Mouse (Mus musculus): ENCODE measurements around the gene Sarm1. TPM values are rescaled to one million over a fixed set of nuclear protein-coding genes. Genes with fewer than 3 reads are reported as not detected.

The Sarm1 gene
- total and polyA plus RNA-seq, 2 experiments from 2014 or later = 32.7 to 85.9 TPM

GRCm38 (mm10) chr11:78523241-78523955 lies 25.8 kb upstream of the Sarm1 start:
- Histone ChIP-seq H3K9me3 (ENCODE audit: low read length) (no peaks in the 10 kb centered on the region), H3K4me1 (ENCODE audit: insufficient read depth, low read length) (peaks cover 6% of the 10 kb centered on the region; the same call in 1 of the 2 replicates), H3K27me3 (ENCODE audit: insufficient read depth, low read length) (no peaks in the 10 kb centered on the region), H3K4me2 (ENCODE audit: low read depth, low read length) (no peak overlapping the region), H3K36me3 (ENCODE audit: insufficient read depth, low read length) (peaks cover 76% of the 10 kb centered on the region), H3K27ac (peak overlapping the region; percentile 45; the same call in 1 of the 2 replicates), H3K4me3 (ENCODE audit: low read length) (no peak overlapping the region), H3K9ac (replicated peaks; ENCODE audit: low read length) (no peak overlapping the region)
- no peak for TF ChIP-seq CTCF (IDR thresholded peaks at IDR 0.05; ENCODE audit: low read depth)
- ATAC-seq (peak; percentile 13; the same call in 1 of the 2 replicates), DNase-seq (ENCODE audit: low spot score) (peak; percentile 39)
- 46% methylated on average over 9 of the region's 9 CpGs for WGBS

DNA sequence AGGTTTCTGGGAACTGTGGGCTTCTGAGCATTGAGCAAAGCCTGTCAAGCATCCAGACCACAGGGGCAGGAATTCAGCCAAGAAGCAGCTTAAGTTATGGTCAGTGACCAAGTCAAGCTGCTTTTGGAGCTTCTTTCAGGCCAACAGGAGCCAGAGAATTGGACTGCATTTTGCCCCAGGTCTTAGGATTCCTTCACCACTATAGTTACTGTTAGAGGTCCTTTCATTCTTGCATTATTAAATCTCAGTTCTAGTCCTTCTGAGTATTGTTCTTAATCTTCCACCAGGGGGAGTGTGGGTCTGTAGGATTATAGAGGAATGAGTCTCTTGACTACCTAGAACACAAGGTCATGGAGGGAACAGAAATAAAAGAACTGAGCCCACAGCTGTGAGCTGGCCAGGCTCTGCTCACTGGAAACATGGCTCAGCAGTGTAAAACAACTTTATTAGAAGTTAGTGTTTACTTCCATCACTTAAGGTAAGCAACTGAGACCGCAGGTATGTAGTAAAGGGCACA lies 25.0 kb upstream of the Sarm1 start:
- DNase-seq (ENCODE audit: low spot score) = peak; percentile 25
- Histone ChIP-seq H3K9me3 (ENCODE audit: low read length) (no peaks in the 10 kb centered on the region), H3K9ac (replicated peaks; ENCODE audit: low read length) (no peak overlapping the region), H3K4me1 (ENCODE audit: insufficient read depth, low read length) (peaks cover 6% of the 10 kb centered on the region; the same call in 1 of the 2 replicates), H3K4me2 (ENCODE audit: low read depth, low read length) (no peak overlapping the region), H3K4me3 (ENCODE audit: low read length) (no peak overlapping the region), H3K36me3 (ENCODE audit: insufficient read depth, low read length) (peaks cover 77% of the 10 kb centered on the region), H3K27ac (peak overlapping the region; percentile 45), H3K27me3 (ENCODE audit: insufficient read depth, low read length) (no peaks in the 10 kb centered on the region)
- no peak for ATAC-seq
- peak; percentile 59 for TF ChIP-seq CTCF (IDR thresholded peaks at IDR 0.05; ENCODE audit: low read depth)
- WGBS = 91% methylated on average over 1 of the region's 1 CpGs

- no peak overlapping the region for H3K9ac ChIP-seq (replicated peaks; ENCODE audit: low read length)
- WGBS = 74% methylated on average over 3 of the region's 3 CpGs
- DNase-seq (ENCODE audit: low spot score) = no peak
- no peak for ATAC-seq
- peaks cover 6% of the 10 kb centered on the region; the same call in 1 of the 2 replicates for H3K4me1 ChIP-seq (ENCODE audit: insufficient read depth, low read length)
- no peaks in the 10 kb centered on the region for H3K9me3 ChIP-seq (ENCODE audit: low read length)
- peak overlapping the region; percentile 45; the same call in 1 of the 2 replicates for H3K27ac ChIP-seq
- H3K27me3 ChIP-seq (ENCODE audit: insufficient read depth, low read length) = no peaks in the 10 kb centered on the region
- peaks cover 72% of the 10 kb centered on the region for H3K36me3 ChIP-seq (ENCODE audit: insufficient read depth, low read length)
- no peak overlapping the region for H3K4me3 ChIP-seq (ENCODE audit: low read length)
- H3K4me2 ChIP-seq (ENCODE audit: low read depth, low read length) = no peak overlapping the region
- TF ChIP-seq CTCF (IDR thresholded peaks at IDR 0.05; ENCODE audit: low read depth) = no peak
Observed at GRCm38 (mm10) chr11:78521880-78522279, 24.3 kb upstream of the Sarm1 start.

- H3K36me3 ChIP-seq (ENCODE audit: insufficient read depth, low read length) = peaks cover 67% of the 10 kb centered on the region
- no peaks in the 10 kb centered on the region for H3K4me1 ChIP-seq (ENCODE audit: insufficient read depth, low read length)
- H3K4me3 ChIP-seq (ENCODE audit: low read length) = no peak overlapping the region
- WGBS = 79% methylated on average over 10 of the region's 10 CpGs
- ATAC-seq (no peak), DNase-seq (ENCODE audit: low spot score) (no peak)
- no peaks in the 10 kb centered on the region for H3K27me3 ChIP-seq (ENCODE audit: insufficient read depth, low read length)
- no peak overlapping the region for H3K27ac ChIP-seq
- H3K9ac ChIP-seq (replicated peaks; ENCODE audit: low read length) = no peak overlapping the region
- TF ChIP-seq CTCF (IDR thresholded peaks at IDR 0.05; ENCODE audit: low read depth) = no peak
- no peak overlapping the region for H3K4me2 ChIP-seq (ENCODE audit: low read depth, low read length)
- H3K9me3 ChIP-seq (ENCODE audit: low read length) = no peaks in the 10 kb centered on the region
Observed at GRCm38 (mm10) chr11:78518931-78519330, 21.4 kb upstream of the Sarm1 start.

GRCm38 (mm10) chr11:78515549-78516325 lies 18.2 kb upstream of the Sarm1 start:
- peaks cover 13% of the 10 kb centered on the region; the same call in 1 of the 2 replicates for H3K4me1 ChIP-seq (ENCODE audit: insufficient read depth, low read length)
- no peaks in the 10 kb centered on the region for H3K9me3 ChIP-seq (ENCODE audit: low read length)
- peaks cover 37% of the 10 kb centered on the region for H3K36me3 ChIP-seq (ENCODE audit: insufficient read depth, low read length)
- 60% methylated on average over 2 of the region's 2 CpGs for WGBS
- ATAC-seq (no peak), DNase-seq (ENCODE audit: low spot score) (peak; percentile 22)
- no peaks in the 10 kb centered on the region for H3K27me3 ChIP-seq (ENCODE audit: insufficient read depth, low read length)
- H3K4me3 ChIP-seq (ENCODE audit: low read length) = no peak overlapping the region
- no peak overlapping the region for H3K9ac ChIP-seq (replicated peaks; ENCODE audit: low read length)
- no peak overlapping the region for H3K4me2 ChIP-seq (ENCODE audit: low read depth, low read length)
- H3K27ac ChIP-seq = no peak overlapping the region
- TF ChIP-seq CTCF (IDR thresholded peaks at IDR 0.05; ENCODE audit: low read depth) = peak; percentile 51

DNA sequence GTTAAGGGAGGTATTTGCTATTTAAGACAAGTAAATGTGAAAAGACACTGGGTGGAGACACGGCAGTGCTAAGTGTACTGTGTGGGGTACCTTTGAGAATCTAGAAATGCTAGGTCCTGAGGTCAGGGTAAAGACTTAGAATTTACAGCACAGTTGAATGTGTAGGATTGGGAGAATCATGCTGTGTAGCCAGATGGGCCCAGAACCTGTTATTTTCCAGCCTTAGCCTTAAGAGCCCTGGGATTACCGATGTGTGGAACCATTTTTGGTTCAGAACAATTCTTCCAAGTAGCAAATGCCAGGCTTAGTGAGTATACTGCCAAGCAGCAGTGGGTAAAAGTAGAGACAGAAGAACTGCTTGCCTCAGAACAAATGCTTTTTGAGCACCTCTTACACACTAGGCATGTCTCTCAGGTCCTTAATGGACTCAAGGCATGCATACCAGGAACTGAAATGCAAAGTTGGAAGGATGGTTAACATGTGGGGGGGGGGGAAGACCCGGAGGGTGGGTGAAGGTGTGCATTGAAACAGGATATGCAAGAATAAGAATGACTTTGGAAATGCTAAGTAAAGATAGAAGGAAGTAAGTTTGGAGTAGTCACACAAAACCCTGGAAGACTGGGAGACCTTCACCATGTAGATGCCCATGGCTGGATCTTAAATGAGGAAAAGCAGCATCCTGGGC lies 15.7 kb upstream of the Sarm1 start:
- peak overlapping the region; percentile 87 for H3K9ac ChIP-seq (replicated peaks; ENCODE audit: low read length)
- H3K27me3 ChIP-seq (ENCODE audit: insufficient read depth, low read length) = no peaks in the 10 kb centered on the region
- peaks cover 13% of the 10 kb centered on the region; the same call in 1 of the 2 replicates for H3K4me1 ChIP-seq (ENCODE audit: insufficient read depth, low read length)
- DNase-seq (ENCODE audit: low spot score) (no peak), ATAC-seq (no peak)
- peaks cover 27% of the 10 kb centered on the region for H3K36me3 ChIP-seq (ENCODE audit: insufficient read depth, low read length)
- WGBS = 76% methylated on average over 3 of the region's 3 CpGs
- H3K9me3 ChIP-seq (ENCODE audit: low read length) = no peaks in the 10 kb centered on the region
- H3K4me2 ChIP-seq (ENCODE audit: low read depth, low read length) = peak overlapping the region; percentile 92
- no peak overlapping the region for H3K27ac ChIP-seq
- H3K4me3 ChIP-seq (ENCODE audit: low read length) = peak overlapping the region; percentile 70; the same call in 1 of the 2 replicates
- no peak for TF ChIP-seq CTCF (IDR thresholded peaks at IDR 0.05; ENCODE audit: low read depth)

Data from hindbrain, postnatal 0 days (tissue).